Mouse (Mus musculus) kidney, embryonic 15.5 days (tissue): ENCODE results near the gene Scn10a. TPM values are rescaled to one million over a fixed set of nuclear protein-coding genes. Genes with fewer than 3 reads are reported as not detected.

Source experiments
- ATAC-seq: fragments of 200-750 bp; cut with Nextera tagmentation; replicated peaks from 2 replicates; pipeline ENCODE4 v1.8.0; 2017; ENCODE audit warnings: moderate TSS enrichment; ENCODE audit not compliant: low FRiP score
- H3K27ac ChIP-seq: fragments of 300-500 bp; sonication (generic); 2 replicates; pipeline ENCODE4 v1.5.1; 2015; ENCODE audit warnings: mild to moderate bottlenecking, inconsistent platforms
- H3K27me3 ChIP-seq: fragments of 300-500 bp; sonication (generic); 2 replicates; pipeline ENCODE4 v1.6.1; 2015; ENCODE audit warnings: inconsistent platforms
- H3K36me3 ChIP-seq: fragments of 300-500 bp; sonication (generic); 2 replicates; pipeline ENCODE4 v1.6.1; 2015; ENCODE audit warnings: inconsistent platforms
- H3K4me1 ChIP-seq: fragments of 300-500 bp; sonication (generic); 2 replicates; pipeline ENCODE4 v1.6.1; 2015; ENCODE audit warnings: inconsistent platforms
- H3K4me2 ChIP-seq: fragments of 300-500 bp; sonication (generic); 2 replicates; pipeline ENCODE4 v1.6.1; 2015; ENCODE audit warnings: moderate library complexity, mild to moderate bottlenecking, inconsistent platforms
- H3K4me3 ChIP-seq: fragments of 300-500 bp; sonication (generic); replicated peaks from 2 replicates; pipeline ENCODE4 v1.5.1; 2015; ENCODE audit warnings: mild to moderate bottlenecking, inconsistent platforms
- H3K9ac ChIP-seq: fragments of 300-500 bp; sonication (generic); 2 replicates; pipeline ENCODE4 v1.6.1; 2015; ENCODE audit warnings: mild to moderate bottlenecking, inconsistent platforms
- H3K9me3 ChIP-seq: fragments of 300-500 bp; sonication (generic); replicated peaks from 2 replicates; pipeline ENCODE4 v1.6.1; 2016; ENCODE audit warnings: inconsistent platforms
- WGBS: fragments of 180-500 bp; shearing (Covaris S2); methylation state at CpG from one replicate; pipeline ENCODE4 v1.1.7; 2015; ENCODE audit warnings: mixed read lengths; 5-methylcytosine and 5-hydroxymethylcytosine counted together
- polyA plus RNA-seq: library from polyadenylated mRNA; unstranded; fragments of >200 nt; fragmentation: Nextera tagmentation; extraction: Ambion mirVana; gene quantifications from 2 replicates; pipeline ENCODE4 v1.2.1, GENCODE M21; 2015

Gene Scn10a
- polyA plus RNA-seq: not detected in 2 replicates

GRCm38 (mm10) chr9:119719222-119719621, at the start of gene Scn10a:
Gene Scn10a, minus strand, starts transcription at chr9:119719322.
- no peak within 1 kb of the TSS for H3K9ac ChIP-seq
- H3K27me3 ChIP-seq: no peaks in the 10 kb centered on the region; the same call in 1 of the 2 replicates
- no peak for ATAC-seq
- WGBS: 81% methylated on average over 11 of the region's 11 CpGs
- H3K4me3 ChIP-seq: no peak within 1 kb of the TSS
- H3K9me3 ChIP-seq: no peaks in the 10 kb centered on the region
- no peak within 1 kb of the TSS for H3K27ac ChIP-seq
- H3K4me1 ChIP-seq: no peaks in the 10 kb centered on the region
- no peaks in the 10 kb centered on the region for H3K36me3 ChIP-seq
- H3K4me2 ChIP-seq: no peak within 1 kb of the TSS

- Histone ChIP-seq H3K27me3 (no peaks in the 10 kb centered on the region), H3K9me3 (no peaks in the 10 kb centered on the region), H3K36me3 (no peaks in the 10 kb centered on the region), H3K27ac (no peak overlapping the region), H3K4me2 (no peak overlapping the region), H3K4me1 (no peaks in the 10 kb centered on the region), H3K9ac (no peak overlapping the region), H3K4me3 (no peak overlapping the region)
- WGBS: 42% methylated on average over 7 of the region's 7 CpGs
- no peak for ATAC-seq
Observed at GRCm38 (mm10) chr9:119768585-119768984, 49.5 kb upstream of the Scn10a start.

- H3K27me3 ChIP-seq: no peaks in the 10 kb centered on the region
- H3K4me2 ChIP-seq: no peak overlapping the region
- no peaks in the 10 kb centered on the region for H3K4me1 ChIP-seq
- no peak for ATAC-seq
- no peak overlapping the region for H3K9ac ChIP-seq
- H3K27ac ChIP-seq: no peak overlapping the region
- WGBS: 86% methylated on average over 3 of the region's 3 CpGs
- peaks cover 5% of the 10 kb centered on the region for H3K9me3 ChIP-seq
- H3K36me3 ChIP-seq: no peaks in the 10 kb centered on the region
- H3K4me3 ChIP-seq: no peak overlapping the region
Observed at GRCm38 (mm10) chr9:119760226-119760625, 41.1 kb upstream of the Scn10a start.

DNA sequence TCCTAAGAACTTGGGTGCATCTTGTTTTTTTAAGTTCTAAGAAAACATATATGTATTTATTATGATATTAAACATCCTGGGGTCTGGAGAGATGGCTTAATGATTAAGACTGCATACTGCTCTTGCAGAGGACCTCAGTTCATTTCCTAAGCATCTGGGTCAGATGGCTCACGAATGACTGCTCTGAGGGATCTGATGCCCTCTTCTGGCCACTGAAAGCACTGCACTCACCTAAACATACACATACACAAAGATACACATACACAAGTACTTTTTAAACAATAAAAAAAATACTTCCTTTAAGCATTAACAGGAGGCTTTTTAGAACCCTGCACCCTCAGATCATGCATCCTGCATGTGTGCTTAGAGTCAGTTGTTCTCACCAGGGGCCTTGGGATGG, 40.3 kb upstream of the Scn10a start:
- Histone ChIP-seq H3K27ac (no peak overlapping the region), H3K4me2 (no peak overlapping the region), H3K4me1 (no peaks in the 10 kb centered on the region), H3K9me3 (peaks cover 5% of the 10 kb centered on the region), H3K36me3 (no peaks in the 10 kb centered on the region), H3K4me3 (no peak overlapping the region), H3K27me3 (no peaks in the 10 kb centered on the region), H3K9ac (no peak overlapping the region)
- 92% methylated on average over 1 of the region's 1 CpGs for WGBS
- ATAC-seq: no peak

- Histone ChIP-seq H3K9ac (no peak overlapping the region), H3K9me3 (no peaks in the 10 kb centered on the region), H3K4me3 (no peak overlapping the region), H3K27ac (no peak overlapping the region), H3K4me1 (no peaks in the 10 kb centered on the region), H3K4me2 (no peak overlapping the region), H3K36me3 (no peaks in the 10 kb centered on the region), H3K27me3 (0 out of 2 replicates have a peak, but pooled peaks cover 4% of the 10 kb centered on the region)
- 17% methylated on average over 5 of the region's 5 CpGs for WGBS
- no peak for ATAC-seq
Observed at GRCm38 (mm10) chr9:119751507-119751906, 32.4 kb upstream of the Scn10a start.

DNA sequence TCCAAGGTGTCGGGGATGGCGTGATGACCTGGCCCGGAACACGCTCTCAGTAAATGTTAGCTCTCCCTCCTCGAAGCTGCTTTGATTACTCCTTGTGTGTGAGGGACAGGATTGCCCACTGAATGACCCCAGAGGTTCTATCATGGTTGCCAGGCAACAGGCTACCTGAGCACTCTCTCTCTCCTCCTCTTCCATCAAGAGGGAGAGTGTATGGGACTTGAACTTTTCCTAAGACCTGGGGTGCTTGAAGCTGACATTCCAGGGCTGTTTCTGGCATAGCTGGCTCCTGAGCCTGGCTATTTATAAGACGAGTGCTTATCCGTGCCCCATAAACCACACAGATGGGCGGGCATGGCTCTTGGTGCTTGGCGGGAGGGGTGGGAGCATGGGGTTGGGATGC, 30.0 kb upstream of the Scn10a start:
- WGBS: 61% methylated on average over 9 of the region's 9 CpGs
- no peak overlapping the region for H3K9ac ChIP-seq
- no peaks in the 10 kb centered on the region for H3K4me1 ChIP-seq
- no peak for ATAC-seq
- no peaks in the 10 kb centered on the region for H3K36me3 ChIP-seq
- H3K27ac ChIP-seq: no peak overlapping the region
- 0 out of 2 replicates have a peak, but pooled peaks cover 4% of the 10 kb centered on the region for H3K27me3 ChIP-seq
- H3K9me3 ChIP-seq: no peaks in the 10 kb centered on the region
- H3K4me3 ChIP-seq: no peak overlapping the region
- no peak overlapping the region for H3K4me2 ChIP-seq

- WGBS: 75% methylated on average over 4 of the region's 4 CpGs
- no peaks in the 10 kb centered on the region for H3K4me1 ChIP-seq
- no peak overlapping the region for H3K4me3 ChIP-seq
- H3K4me2 ChIP-seq: no peak overlapping the region
- no peaks in the 10 kb centered on the region for H3K36me3 ChIP-seq
- ATAC-seq: no peak
- no peak overlapping the region for H3K27ac ChIP-seq
- H3K27me3 ChIP-seq: no peaks in the 10 kb centered on the region
- H3K9me3 ChIP-seq: no peaks in the 10 kb centered on the region
- H3K9ac ChIP-seq: no peak overlapping the region
Observed at GRCm38 (mm10) chr9:119743900-119744299, 24.8 kb upstream of the Scn10a start.

DNA sequence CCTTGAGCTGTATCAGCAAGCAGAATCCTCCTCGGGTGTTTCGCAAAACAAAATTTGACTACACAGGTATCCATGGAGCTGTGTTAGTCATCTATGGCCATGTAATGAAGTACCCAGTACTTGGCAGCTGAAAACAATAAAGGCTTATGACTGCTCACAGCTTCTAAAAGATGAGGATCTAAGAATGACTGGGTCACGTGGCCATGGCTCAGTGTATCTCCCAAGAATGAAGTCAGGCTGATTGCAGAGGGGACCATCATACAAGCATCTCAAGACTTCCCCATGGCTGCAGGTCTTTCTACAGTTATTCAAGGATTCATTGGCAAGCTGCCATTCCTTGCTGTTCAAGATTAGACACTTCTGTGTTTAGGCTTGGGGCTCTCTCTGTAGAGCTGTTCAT, 24.2 kb upstream of the Scn10a start:
- H3K4me1 ChIP-seq: no peaks in the 10 kb centered on the region
- no peak for ATAC-seq
- no peaks in the 10 kb centered on the region for H3K27me3 ChIP-seq
- WGBS: 90% methylated on average over 3 of the region's 3 CpGs
- H3K27ac ChIP-seq: no peak overlapping the region
- H3K9me3 ChIP-seq: no peaks in the 10 kb centered on the region
- no peak overlapping the region for H3K9ac ChIP-seq
- H3K36me3 ChIP-seq: no peaks in the 10 kb centered on the region
- H3K4me2 ChIP-seq: no peak overlapping the region
- no peak overlapping the region for H3K4me3 ChIP-seq

- H3K4me2 ChIP-seq: no peak overlapping the region
- no peaks in the 10 kb centered on the region for H3K36me3 ChIP-seq
- ATAC-seq: no peak
- no peaks in the 10 kb centered on the region for H3K9me3 ChIP-seq
- H3K9ac ChIP-seq: no peak overlapping the region
- no peak overlapping the region for H3K4me3 ChIP-seq
- H3K27ac ChIP-seq: no peak overlapping the region
- H3K27me3 ChIP-seq: no peaks in the 10 kb centered on the region
- no peaks in the 10 kb centered on the region for H3K4me1 ChIP-seq
- 37% methylated on average over 5 of the region's 5 CpGs for WGBS
Observed at GRCm38 (mm10) chr9:119741101-119741786, 22.1 kb upstream of the Scn10a start.

DNA sequence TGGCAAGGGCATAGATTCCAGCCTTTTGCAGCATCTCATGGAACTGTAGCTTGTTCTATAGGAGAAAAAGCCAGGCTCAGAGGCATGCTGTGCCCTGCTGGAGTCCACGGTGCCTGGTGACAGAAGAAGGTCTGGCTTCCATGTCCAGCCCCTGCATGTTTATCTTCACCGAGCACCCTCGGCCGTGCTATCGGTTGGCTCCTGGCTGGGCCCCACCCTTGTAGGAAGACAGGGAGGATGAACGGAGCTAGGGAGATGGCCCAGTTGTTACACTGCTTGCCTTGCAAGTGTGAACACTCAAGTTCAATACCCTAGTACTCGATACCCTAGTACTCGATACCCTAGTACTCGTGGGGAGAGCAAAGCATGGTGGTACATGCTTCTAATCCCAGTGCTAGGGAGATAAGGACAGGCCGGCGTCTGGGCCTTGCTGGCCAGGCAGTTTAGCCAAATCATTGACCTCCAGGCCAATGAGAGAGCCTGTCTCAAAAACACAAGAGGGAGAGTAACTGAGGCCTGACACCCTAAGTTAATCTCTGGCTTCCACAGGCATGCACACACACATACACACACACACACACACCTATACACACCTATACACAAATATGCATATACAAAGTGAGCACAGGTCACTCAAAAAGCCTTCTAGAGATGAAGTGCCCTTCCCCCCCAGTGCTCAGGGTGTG, 9.4 kb upstream of the Scn10a start:
- H3K36me3 ChIP-seq: no peaks in the 10 kb centered on the region

GRCm38 (mm10) chr9:119726990-119727389, 7.9 kb upstream of the Scn10a start:
- no peak for ATAC-seq
- Histone ChIP-seq H3K4me2 (no peak overlapping the region), H3K4me3 (no peak overlapping the region), H3K4me1 (no peaks in the 10 kb centered on the region), H3K27ac (no peak overlapping the region), H3K9me3 (no peaks in the 10 kb centered on the region), H3K27me3 (no peaks in the 10 kb centered on the region; the same call in 1 of the 2 replicates), H3K9ac (no peak overlapping the region), H3K36me3 (no peaks in the 10 kb centered on the region)
- WGBS: 87% methylated on average over 4 of the region's 4 CpGs

More for the DNA sequence above, 9.4 kb upstream of the Scn10a start:
- no peak for ATAC-seq
- Histone ChIP-seq H3K9ac (no peak overlapping the region), H3K27me3 (no peaks in the 10 kb centered on the region), H3K9me3 (no peaks in the 10 kb centered on the region), H3K27ac (no peak overlapping the region), H3K4me1 (no peaks in the 10 kb centered on the region), H3K4me3 (no peak overlapping the region), H3K4me2 (no peak overlapping the region)
- WGBS: 87% methylated on average over 11 of the region's 11 CpGs

DNA sequence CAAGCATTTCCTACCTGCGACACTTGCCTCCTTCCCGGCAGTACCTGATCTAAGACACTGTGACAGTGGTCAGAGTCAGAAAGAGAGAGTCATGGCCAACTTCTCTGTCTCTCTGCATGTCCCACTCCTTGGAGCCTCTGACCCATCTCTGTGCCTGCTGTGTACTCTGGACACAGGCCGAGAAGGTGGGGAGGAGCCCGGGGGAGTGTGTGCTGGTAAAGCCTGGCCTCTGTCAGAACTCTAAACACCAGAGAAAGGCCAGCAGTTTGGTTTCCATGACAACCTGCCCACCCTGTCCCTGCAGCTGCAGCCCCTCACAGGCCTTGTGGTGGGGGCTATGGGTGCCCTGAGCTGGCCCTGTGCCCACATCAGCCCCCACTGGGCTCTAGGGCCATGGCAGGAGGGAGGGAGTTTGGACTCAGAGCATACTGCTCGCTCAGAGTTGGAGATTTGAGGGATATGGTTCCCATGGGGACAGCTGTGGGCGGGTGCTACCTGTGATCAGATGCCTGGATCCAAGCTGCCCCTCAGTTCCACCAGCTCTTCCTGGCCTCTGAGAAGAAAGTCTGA, 6.3 kb upstream of the Scn10a start:
- Histone ChIP-seq H3K9ac (no peak overlapping the region), H3K4me3 (no peak overlapping the region), H3K27me3 (no peaks in the 10 kb centered on the region; the same call in 1 of the 2 replicates), H3K4me1 (no peaks in the 10 kb centered on the region), H3K4me2 (no peak overlapping the region), H3K36me3 (no peaks in the 10 kb centered on the region), H3K27ac (no peak overlapping the region), H3K9me3 (no peaks in the 10 kb centered on the region)
- ATAC-seq: no peak
- 56% methylated on average over 6 of the region's 6 CpGs for WGBS
